Mouse (Mus musculus): ENCODE data around the gene Per1.

DNA sequence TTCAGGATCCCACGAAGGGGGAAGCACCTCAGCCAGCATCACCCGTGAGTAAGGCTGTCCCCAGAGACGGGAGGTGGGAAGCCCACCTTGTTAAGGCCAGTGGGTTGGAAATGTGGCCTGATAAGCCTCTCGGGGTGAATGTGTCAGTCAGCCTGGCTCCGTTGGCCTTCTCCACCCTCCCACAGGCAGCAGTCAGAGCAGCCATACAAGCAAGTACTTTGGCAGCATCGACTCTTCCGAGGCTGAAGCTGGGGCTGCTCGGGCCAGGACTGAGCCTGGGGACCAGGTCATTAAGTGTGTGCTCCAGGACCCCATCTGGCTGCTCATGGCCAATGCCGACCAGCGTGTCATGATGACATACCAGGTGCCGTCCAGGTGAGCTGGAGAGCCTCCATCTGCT lies 12.7 kb downstream of the Per1 start:
- TF ChIP-seq GATA1 (IDR thresholded peaks at IDR 0.05; ENCODE audit: borderline replicate concordance, low read length) (no peak), CTCF (IDR thresholded peaks at IDR 0.05; ENCODE audit: low read depth, low read length) (no peak), POLR2AphosphoS5 (IDR thresholded peaks at IDR 0.05; ENCODE audit: insufficient replicate concordance, low read depth, low read length) (no peak)
